Mouse (Mus musculus) thymus, postnatal 36 days (tissue): Measurements from ENCODE around the gene Etv1.

ENCODE experiments used
- DNase-seq, 2 experiments: peaks; one replicate each; pipeline ENCODE4 v3.0.0; 2022; ENCODE audit warnings: mixed read lengths in 2 of 2

Etv1 gene

GRCm38 (mm10) chr12:38779186-38779777, at the start of gene Etv1:
Gene Etv1, plus strand, starts transcription at chr12:38779380.
- peak; percentile 56 to 64 for DNase-seq

- DNase-seq = no peak
Measured at GRCm38 (mm10) chr12:38729661-38730060, 49.5 kb upstream of the Etv1 start.

GRCm38 (mm10) chr12:38730791-38731190, 48.4 kb upstream of the Etv1 start:
- DNase-seq = no peak

- no peak for DNase-seq
Measured at GRCm38 (mm10) chr12:38759322-38759721, 19.9 kb upstream of the Etv1 start.

GRCm38 (mm10) chr12:38777316-38777715, 1.9 kb upstream of the Etv1 start:
- DNase-seq = no peak

GRCm38 (mm10) chr12:38777957-38778298, 1.3 kb upstream of the Etv1 start:
- no peak for DNase-seq

- DNase-seq = peak; percentile 65 to 73
Measured at GRCm38 (mm10) chr12:38778299-38779075, 693 bp upstream of the Etv1 start.

GRCm38 (mm10) chr12:38780006-38780954, 1.1 kb downstream of the Etv1 start:
- peak; percentile 24 to 28 for DNase-seq

GRCm38 (mm10) chr12:38780955-38781304, 1.8 kb downstream of the Etv1 start:
- peak; percentile 6 to 11 for DNase-seq

GRCm38 (mm10) chr12:38781686-38782085, 2.5 kb downstream of the Etv1 start:
- no peak for DNase-seq

- DNase-seq = no peak
Measured at GRCm38 (mm10) chr12:38783291-38783690, 4.1 kb downstream of the Etv1 start.

- DNase-seq = no peak
Measured at GRCm38 (mm10) chr12:38784221-38784620, 5.0 kb downstream of the Etv1 start.

GRCm38 (mm10) chr12:38786571-38786970, 7.4 kb downstream of the Etv1 start:
- DNase-seq = no peak

GRCm38 (mm10) chr12:38787704-38788103, 8.5 kb downstream of the Etv1 start:
- no peak for DNase-seq

GRCm38 (mm10) chr12:38788621-38789020, 9.4 kb downstream of the Etv1 start:
- no peak for DNase-seq

- no peak for DNase-seq
Measured at GRCm38 (mm10) chr12:38789789-38790355, 10.7 kb downstream of the Etv1 start.

- DNase-seq = no peak
Measured at GRCm38 (mm10) chr12:38793076-38793475, 13.9 kb downstream of the Etv1 start.

- no peak for DNase-seq
Measured at GRCm38 (mm10) chr12:38793697-38794096, 14.5 kb downstream of the Etv1 start.

- no peak for DNase-seq
Measured at GRCm38 (mm10) chr12:38807031-38807430, 27.9 kb downstream of the Etv1 start.

GRCm38 (mm10) chr12:38812392-38812791, 33.2 kb downstream of the Etv1 start:
- DNase-seq = no peak

- DNase-seq = no peak
Measured at GRCm38 (mm10) chr12:38814010-38814786, 35.0 kb downstream of the Etv1 start.

GRCm38 (mm10) chr12:38816235-38816634, 37.1 kb downstream of the Etv1 start:
- no peak for DNase-seq
